Mouse (Mus musculus): ENCODE results near the gene Slit1.

DNA sequence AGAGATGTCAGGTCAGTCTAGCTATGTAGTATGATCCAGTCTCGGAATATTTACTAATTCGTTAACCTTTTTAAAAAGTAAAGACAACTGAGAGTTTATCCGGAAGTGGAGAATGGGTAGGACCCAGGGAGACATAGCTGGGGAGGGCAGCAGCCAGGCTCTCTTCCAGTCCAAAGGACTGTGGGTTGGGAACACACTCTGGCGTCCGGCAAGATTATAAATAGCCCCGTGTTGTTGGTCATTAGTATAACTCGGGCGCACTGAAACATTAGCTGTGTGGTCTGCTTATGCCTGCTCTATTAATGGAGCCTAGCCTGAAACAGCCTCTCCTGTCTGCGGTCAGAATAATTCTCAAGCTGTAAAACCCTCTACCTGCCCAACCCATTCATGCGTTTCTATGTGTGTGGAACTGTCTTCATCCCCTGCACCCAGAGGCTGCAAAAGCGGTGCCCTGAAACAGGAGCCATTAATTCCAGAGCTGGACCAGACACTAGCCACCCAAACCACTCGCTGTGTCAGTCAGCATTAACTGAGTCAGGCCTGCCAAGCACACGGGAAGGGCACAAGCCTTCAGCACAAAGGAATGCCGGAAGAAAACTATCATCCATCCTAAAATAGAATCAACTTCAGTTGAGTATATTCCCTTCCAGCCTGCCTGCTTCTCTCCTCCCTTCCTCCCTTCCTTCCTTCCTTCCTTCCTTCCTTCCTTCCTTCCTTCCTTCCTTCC is 122.9 kb downstream of the Slit1 start:
- TF ChIP-seq CTCF (IDR thresholded peaks at IDR 0.05): no peak
- TF ChIP-seq EP300 (IDR thresholded peaks at IDR 0.05): no peak

Data from lung, postnatal 0 days (tissue).